Mouse (Mus musculus): ENCODE results near the gene Tex26.

Tex26 gene

GRCm38 (mm10) chr5:149434141-149434690 is 5.2 kb upstream of the Tex26 start:
- DNase-seq = no peak

GRCm38 (mm10) chr5:149436541-149436940 is 2.9 kb upstream of the Tex26 start:
- DNase-seq = no peak

GRCm38 (mm10) chr5:149437150-149437549 is 2.3 kb upstream of the Tex26 start:
- DNase-seq = no peak

- DNase-seq = peak; percentile 65 to 71
Observed at GRCm38 (mm10) chr5:149440180-149440573, 717 bp downstream of the Tex26 start.

GRCm38 (mm10) chr5:149441646-149442276 is 2.3 kb downstream of the Tex26 start:
- DNase-seq = no peak

- DNase-seq = no peak
Observed at GRCm38 (mm10) chr5:149442277-149442660, 2.8 kb downstream of the Tex26 start.

- no peak for DNase-seq
Observed at GRCm38 (mm10) chr5:149444451-149444850, 5.0 kb downstream of the Tex26 start.

- no peak for DNase-seq
Observed at GRCm38 (mm10) chr5:149446495-149446894, 7.0 kb downstream of the Tex26 start.

- peak; percentile 16 to 18 for DNase-seq
Observed at GRCm38 (mm10) chr5:149447733-149448132, 8.3 kb downstream of the Tex26 start.

GRCm38 (mm10) chr5:149449406-149449805 is 9.9 kb downstream of the Tex26 start:
- DNase-seq = no peak

GRCm38 (mm10) chr5:149451209-149451681 is 11.8 kb downstream of the Tex26 start:
- DNase-seq = no peak

- peak; percentile 78 to 83 for DNase-seq
Observed at GRCm38 (mm10) chr5:149454281-149454680, 14.8 kb downstream of the Tex26 start.

- DNase-seq = peak; percentile 24 to 28
Observed at GRCm38 (mm10) chr5:149456544-149456943, 17.1 kb downstream of the Tex26 start.

GRCm38 (mm10) chr5:149462071-149462470 is 22.6 kb downstream of the Tex26 start:
- no peak for DNase-seq

- DNase-seq = peak in 1 of 2 experiments; percentile 23
Observed at GRCm38 (mm10) chr5:149465305-149465704, 25.8 kb downstream of the Tex26 start.

- no peak for DNase-seq
Observed at GRCm38 (mm10) chr5:149474142-149474541, 34.7 kb downstream of the Tex26 start.

- DNase-seq = no peak
Observed at GRCm38 (mm10) chr5:149474701-149475468, 35.4 kb downstream of the Tex26 start.

GRCm38 (mm10) chr5:149481920-149482319 is 42.5 kb downstream of the Tex26 start:
- DNase-seq = no peak

GRCm38 (mm10) chr5:149483321-149484052 is 44.0 kb downstream of the Tex26 start:
- DNase-seq = no peak

- no peak for DNase-seq
Observed at GRCm38 (mm10) chr5:149484270-149484669, 44.8 kb downstream of the Tex26 start.

GRCm38 (mm10) chr5:149485447-149485846 is 46.0 kb downstream of the Tex26 start:
- DNase-seq = no peak

- peak; percentile 31 to 39 for DNase-seq
Observed at GRCm38 (mm10) chr5:149488360-149489021, 49.0 kb downstream of the Tex26 start.

GRCm38 (mm10) chr5:149489136-149489535 is 49.7 kb downstream of the Tex26 start:
- DNase-seq = no peak
